Mouse (Mus musculus) kidney, postnatal 36 days (tissue): ENCODE measurements around the gene Magt1.
"Not testable (repeated sequence)": the region's sequence is repeated elsewhere in the genome, so short reads cannot be mapped to it uniquely, and the experiment has no call there.

ENCODE experiments used
- DNase-seq, 2 experiments: peaks; one replicate each; pipeline ENCODE4 v3.0.0; 2021 to 2022; ENCODE audit warnings: mixed read lengths in 2 of 2

The Magt1 gene

GRCm38 (mm10) chrX:106011465-106012159 is at the start of gene Magt1:
Magt1 (minus strand) TSS chrX:106011906.
- DNase-seq = peak; percentile 92

GRCm38 (mm10) chrX:106048191-106048590 is 36.5 kb upstream of the Magt1 start:
- no peak for DNase-seq

GRCm38 (mm10) chrX:106045928-106046327 is 34.2 kb upstream of the Magt1 start:
- no peak for DNase-seq

- DNase-seq = no peak
These were observed 33.7 kb upstream of the Magt1 start for GRCm38 (mm10) chrX:106045455-106045854.

- no peak for DNase-seq
These were observed 32.3 kb upstream of the Magt1 start for GRCm38 (mm10) chrX:106043863-106044617.

- DNase-seq = no peak
These were observed 25.6 kb upstream of the Magt1 start for GRCm38 (mm10) chrX:106037185-106037752.

- no peak for DNase-seq
These were observed 24.0 kb upstream of the Magt1 start for GRCm38 (mm10) chrX:106035727-106036126.

GRCm38 (mm10) chrX:106031124-106031523 is 19.4 kb upstream of the Magt1 start:
- no peak for DNase-seq

- no peak for DNase-seq
These were observed 18.5 kb upstream of the Magt1 start for GRCm38 (mm10) chrX:106030176-106030575.

GRCm38 (mm10) chrX:106027343-106027674 is 15.6 kb upstream of the Magt1 start:
- no peak for DNase-seq

- peak; percentile 93 to 95 for DNase-seq
These were observed 15.0 kb upstream of the Magt1 start, which contains the start of gene Atp7a for GRCm38 (mm10) chrX:106026418-106027342. Atp7a (plus strand) TSS chrX:106027276.

GRCm38 (mm10) chrX:106017516-106017915 is 5.8 kb upstream of the Magt1 start:
- DNase-seq = no peak

- no peak for DNase-seq
These were observed 5.4 kb upstream of the Magt1 start for GRCm38 (mm10) chrX:106017102-106017501.

GRCm38 (mm10) chrX:106015571-106016322 is 4.0 kb upstream of the Magt1 start, which contains the start of gene Cox7b:
Cox7b (plus strand) TSS chrX:106015700.
- DNase-seq = peak; percentile 79 to 89

GRCm38 (mm10) chrX:106014741-106015377 is 3.2 kb upstream of the Magt1 start:
- DNase-seq = not testable (repeated sequence)

GRCm38 (mm10) chrX:106013217-106013616 is 1.5 kb upstream of the Magt1 start:
- peak; percentile 57 to 76 for DNase-seq

- no peak for DNase-seq
These were observed 853 bp upstream of the Magt1 start for GRCm38 (mm10) chrX:106012559-106012958.

- no peak for DNase-seq
These were observed 944 bp downstream of the Magt1 start for GRCm38 (mm10) chrX:106010762-106011161.

GRCm38 (mm10) chrX:106001605-106002004 is 10.1 kb downstream of the Magt1 start:
- no peak for DNase-seq

- DNase-seq = not testable (repeated sequence)
These were observed 54.6 kb downstream of the Magt1 start for GRCm38 (mm10) chrX:105957091-105957490.

- no peak for DNase-seq
These were observed 57.7 kb downstream of the Magt1 start for GRCm38 (mm10) chrX:105953999-105954398.
